Mouse (Mus musculus): ENCODE measurements around the gene Itga9.
A peak's percentile ranks its signal among the peaks of the same experiment; 100 is the strongest.

Itga9 gene

DNA sequence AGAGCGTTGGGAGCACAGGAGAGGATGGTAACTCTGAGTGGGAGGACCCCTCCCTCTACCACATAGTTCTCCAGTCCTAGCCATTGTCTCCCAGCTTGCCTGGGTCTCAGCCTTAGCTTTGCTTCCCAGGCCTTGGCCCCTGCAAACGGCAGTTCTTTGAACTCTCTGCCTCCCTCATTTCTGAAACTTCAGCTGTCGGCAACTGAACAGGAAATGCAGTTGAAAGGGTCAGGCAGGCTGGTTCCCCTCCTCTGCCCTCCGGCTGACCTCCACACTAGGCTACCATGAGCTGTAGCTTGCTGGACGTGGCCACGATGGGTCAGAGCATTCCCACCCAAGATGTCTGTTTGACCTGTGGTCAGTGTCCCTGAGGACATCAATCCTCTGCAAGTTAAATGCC, 48.5 kb downstream of the Itga9 start:
- DNase-seq: no peak

DNA sequence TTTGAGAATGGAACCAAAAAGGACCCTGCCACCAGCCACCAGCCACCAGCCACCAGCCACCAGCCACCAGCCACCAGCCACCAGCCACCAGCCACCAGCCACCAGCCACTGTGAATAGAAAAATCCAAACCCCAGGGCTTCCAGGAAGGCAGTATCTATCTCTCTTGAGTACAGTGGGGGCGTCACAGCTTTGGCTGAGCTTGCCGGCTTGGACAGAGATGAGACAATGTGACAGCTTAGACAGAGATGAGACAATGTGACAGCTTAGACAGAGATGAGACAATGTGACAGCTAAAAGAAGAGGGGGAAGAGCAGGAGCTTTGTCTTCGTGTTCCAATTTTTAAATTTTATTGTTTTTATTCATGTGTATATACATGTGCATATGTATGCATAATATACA, 49.2 kb downstream of the Itga9 start:
- DNase-seq: no peak

DNA sequence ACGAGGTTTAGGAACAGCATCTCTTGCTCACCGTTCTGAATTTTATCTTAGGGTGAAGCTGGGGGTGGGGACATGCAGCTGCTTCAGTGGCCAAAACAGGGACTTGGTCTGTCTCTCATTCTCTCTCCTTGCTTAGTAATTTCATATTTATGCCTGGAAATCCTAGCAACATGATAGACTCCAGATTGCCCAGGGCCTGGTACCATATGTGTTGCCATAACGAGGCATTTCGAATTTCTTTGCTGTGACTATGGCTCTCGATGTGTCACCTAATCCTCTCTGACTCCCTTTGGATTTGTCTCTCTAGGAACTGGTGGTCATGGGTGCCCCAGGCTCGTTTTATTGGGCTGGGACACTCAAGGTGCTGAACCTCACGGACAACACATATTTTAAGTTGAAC, 51.7 kb downstream of the Itga9 start:
- DNase-seq: no peak

DNA sequence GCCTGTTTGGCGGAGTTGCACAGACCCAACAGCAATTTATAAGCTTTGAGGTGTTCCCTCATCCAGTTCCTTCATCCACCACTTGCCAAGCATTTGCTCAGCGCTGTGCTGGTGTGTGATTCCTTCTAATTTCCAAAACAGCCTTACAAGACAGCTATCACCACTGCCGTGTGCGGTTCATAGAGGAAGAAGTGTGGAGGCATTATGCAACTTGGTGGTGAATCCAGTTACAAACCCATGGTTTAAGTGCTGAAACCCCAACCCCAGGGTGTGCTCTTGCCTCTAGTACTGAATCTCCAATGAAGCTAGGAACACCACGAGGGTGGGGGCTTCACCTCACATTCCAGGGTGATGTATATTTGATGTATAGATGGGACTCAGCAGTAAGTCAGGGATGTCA, 53.3 kb downstream of the Itga9 start:
- no peak for DNase-seq

DNA sequence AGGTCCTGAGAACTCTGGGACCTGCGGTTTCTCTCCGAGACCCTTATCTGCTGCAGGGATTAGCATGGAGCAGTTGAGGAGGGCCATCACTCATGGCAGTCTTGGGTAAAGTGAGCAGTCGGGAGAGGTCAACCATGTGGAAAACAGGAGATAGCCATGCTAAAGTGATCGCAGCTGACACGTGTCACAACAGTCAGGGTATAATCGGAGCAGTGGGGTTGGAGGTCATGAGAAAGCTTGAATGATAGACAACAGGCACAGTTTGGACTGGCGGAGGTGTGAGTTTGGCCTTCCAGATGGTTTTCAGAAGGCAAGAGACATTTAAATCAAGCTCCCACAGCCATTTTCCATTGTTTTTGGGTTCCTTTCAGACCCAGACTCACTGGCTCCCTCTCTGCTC, 53.8 kb downstream of the Itga9 start:
- peak; percentile 41 for DNase-seq

DNA sequence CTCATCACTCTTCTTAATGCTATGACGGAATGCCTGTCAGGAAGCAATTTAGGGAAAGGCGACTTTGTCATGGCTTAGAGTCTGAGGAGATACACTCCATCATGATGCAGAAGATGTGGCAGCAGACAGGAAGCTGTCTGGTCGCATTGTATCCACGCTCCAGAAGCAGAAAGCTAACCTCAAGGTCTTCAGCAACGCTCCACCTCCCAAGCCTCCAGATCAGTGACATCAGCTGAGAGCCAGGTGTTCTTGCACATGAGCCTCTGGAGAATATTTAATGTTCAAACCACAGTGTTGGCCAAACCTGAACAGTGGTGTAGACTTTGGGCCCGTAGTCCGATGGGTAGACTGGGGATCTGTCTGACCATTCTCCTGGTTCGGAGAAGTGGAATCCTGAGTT, 55.5 kb downstream of the Itga9 start:
- no peak for DNase-seq

DNA sequence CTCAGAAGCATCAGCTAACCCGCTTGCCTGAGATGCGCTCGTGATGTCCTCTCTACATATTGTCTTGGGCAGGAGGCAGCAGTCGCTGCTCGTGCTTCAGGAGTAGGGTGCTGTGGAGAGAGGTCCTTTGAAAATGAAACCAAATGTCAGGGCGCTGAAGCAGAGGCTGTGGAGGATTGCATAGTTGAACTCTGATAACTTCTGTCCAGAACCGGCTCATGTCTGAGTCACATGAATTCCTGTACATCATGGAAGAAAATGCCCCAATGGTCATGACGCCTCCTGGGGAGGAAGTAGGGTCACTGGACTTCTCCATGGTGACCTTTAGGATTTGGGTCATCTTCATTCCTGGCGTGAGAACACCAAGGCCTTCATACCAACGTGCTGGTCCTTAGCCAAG, 56.0 kb downstream of the Itga9 start:
- no peak for DNase-seq

DNA sequence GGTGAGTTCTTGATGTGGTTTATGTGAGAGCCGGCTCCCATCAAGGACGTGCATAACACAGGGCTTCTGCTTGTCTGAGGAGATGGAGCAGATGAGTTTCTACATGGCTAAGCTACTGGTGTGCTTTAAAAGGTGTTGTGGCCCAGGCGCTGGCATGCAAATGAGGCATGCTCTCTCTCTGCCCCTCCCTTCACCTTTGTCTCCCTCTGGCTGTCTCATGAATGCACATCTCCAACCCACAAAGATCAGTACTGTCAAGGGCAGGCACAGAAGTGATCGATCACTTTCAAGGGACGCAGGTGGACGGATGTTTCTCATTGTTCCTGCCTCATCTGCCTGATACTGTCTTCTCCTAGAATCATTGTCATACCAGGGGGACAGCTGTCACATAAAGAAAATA, 57.4 kb downstream of the Itga9 start:
- no peak for DNase-seq

DNA sequence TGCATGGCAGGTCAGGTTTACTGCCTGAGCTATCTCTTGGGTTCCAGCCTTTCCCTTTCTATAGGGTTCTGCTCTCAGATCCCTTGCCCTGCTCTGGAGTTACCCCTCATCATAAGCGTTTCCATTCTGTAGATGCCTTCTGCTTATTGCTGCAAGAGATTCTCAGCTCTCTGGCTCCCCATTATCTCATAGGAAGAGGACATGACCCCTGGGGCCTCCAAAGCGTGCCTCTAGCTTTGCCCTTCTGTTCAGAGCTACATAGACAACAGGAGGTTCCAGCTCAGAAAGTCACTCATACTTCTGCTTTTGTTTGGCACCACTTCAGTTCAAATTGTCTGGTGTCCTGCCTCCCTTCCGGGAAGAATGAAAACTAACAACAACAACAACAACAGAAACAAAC, 59.6 kb downstream of the Itga9 start:
- DNase-seq: no peak

DNA sequence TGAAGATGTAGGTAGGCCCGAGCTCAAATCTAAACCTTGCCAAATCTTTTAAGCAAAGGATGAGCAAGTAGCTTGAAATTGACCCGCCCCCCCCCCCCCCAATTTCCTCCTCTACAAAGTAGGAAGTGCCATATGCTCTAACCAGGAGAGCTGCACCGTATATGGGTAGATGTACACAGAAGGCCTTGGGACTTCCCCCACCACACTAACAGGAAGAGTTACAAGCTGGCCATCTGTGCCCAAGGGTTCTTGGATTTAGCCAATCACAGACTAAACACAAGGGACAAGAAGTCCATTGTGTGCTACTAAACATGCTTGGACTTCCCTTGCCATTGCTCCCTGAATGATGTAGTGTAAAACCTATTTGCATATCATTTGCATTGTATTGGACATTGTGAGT, 63.2 kb downstream of the Itga9 start:
- DNase-seq: no peak

DNA sequence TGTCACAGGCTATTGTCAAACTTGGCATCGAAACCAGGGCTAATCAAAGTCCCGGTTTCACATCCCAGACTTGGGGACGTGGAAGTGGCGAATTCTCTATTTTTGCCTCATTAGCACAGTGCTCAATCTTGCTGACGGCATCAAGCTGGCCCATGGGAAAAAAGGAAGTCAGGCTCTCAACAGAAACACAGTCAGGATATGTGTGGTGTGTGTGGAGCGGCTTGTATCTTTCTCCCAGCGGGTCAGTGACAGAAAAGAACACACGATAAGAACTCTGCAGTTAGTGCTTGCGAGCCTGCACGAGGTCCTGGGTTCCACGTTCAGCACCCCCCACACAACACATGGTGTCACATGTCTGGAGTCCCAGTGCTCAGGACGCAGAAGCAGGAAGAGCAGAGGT, 67.8 kb downstream of the Itga9 start:
- DNase-seq: no peak

DNA sequence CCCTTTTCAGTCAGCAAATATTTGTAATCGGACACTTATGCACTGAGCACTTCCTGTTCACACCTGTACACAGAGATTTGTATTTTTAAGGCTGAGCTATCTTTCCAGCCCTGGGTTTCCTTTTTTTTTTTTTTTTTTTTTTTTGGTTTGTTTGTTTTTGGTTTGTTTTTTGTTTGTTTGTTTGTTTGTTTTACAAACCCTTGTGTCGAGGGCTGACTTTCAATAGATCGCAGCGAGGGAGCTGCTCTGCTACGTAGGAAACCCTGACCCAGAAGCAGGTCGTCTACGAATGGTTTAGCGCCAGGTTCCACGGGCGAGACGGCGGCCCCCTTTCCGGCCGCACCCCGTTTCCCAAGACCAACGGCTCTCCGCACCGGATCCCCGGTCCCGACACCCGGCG, 68.3 kb downstream of the Itga9 start:
- no peak for DNase-seq

DNA sequence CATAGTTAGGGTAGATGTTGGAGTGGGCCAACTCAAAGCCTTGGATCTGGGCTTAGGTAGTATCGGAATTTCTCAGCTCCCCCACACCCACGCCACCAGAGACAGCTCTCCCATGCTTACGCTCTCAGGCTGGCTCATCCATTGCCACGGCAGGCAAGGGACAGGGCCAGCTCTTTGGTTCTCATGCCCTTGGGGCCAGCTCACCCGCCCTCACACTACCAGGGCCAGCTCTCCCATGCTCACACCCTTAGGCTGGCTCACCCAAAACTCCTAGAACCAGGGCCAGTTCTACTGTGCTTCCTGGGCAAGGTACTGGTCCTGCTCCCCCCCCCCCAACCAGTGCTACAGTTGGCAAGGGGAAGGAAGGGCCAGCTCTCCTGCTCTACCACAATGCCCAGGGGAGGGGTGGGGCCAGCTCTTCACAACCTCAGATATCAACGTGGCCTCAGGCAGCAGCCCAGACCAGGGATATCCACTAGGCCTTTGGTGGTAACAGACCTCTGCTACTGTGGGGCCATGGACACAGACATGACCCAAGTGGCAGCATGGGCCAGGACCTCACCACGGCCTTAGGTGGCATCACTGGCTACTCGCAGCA, 69.2 kb downstream of the Itga9 start:
- no peak for DNase-seq

DNA sequence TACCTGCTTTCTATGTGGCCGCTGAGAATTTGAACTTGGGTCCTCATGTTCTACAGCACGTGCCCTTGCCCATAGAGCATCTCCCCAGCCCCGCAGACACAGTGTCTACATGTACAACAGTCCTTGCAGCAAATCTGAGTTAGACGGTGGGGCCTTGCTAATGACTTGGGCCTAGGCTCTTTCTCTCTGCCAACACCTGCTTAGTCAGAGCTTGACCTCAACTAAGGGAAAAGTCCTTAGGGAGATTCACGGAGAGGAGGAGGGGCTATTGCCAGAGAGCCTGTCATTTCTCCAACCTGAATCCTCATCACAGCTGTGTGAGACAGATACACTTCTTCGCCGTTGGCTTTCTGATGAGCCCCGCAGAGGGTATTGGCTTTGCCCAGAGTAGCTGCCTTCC, 70.2 kb downstream of the Itga9 start:
- no peak for DNase-seq

DNA sequence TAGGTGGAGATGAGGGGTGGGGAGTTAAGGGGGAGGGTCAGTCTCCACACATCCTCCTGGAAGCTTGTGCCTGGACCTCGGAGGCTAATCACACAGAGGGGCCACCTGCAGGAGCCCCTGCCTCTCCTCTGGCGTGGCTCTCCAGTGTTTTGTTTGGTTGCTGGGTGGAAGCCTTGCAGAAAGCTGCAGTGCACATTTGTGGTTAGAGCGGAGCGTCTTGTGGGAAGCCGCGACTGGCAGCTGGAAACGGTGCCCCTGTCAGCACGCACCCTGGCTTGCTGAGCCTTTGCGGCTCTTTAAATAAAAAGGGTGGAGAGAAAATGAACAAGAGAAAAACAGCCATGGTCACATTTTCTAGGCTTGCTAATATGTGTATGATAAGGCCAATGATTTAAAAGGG, 70.9 kb downstream of the Itga9 start:
- no peak for DNase-seq

DNA sequence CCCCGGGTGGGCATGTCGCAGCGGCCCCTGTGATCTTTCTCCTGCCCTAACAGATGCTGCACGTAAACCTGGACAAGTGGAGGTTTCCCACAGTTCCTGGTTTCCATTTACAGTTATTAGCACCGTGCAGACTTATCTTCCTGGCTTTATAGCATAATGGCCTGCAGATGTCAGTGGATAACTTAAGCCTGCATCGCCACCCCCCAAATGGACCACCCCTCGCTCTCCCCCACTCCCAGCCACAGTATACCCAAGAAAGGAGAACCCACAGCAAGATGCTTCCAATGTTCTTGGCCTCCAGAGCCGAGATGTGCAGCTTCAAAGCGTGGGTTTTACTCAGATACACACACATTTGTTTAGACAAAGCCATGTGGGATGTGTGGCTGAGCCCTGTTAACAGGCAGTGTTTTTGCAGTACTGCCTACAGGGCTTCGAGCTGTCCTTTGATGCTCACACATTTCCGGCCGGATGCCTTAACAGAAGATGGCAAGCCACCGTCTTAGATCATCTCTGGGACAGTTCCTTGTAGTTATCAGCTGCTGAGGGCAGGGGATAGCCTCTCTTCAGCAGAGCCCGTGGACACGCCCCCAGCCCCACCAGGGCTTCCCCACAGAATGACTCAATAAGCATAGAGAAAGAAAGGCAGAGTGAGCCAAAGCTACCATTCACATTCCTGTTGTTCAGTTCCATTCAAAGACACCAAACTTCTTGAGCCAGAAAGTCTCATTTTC, 71.7 kb downstream of the Itga9 start:
- no peak for DNase-seq

DNA sequence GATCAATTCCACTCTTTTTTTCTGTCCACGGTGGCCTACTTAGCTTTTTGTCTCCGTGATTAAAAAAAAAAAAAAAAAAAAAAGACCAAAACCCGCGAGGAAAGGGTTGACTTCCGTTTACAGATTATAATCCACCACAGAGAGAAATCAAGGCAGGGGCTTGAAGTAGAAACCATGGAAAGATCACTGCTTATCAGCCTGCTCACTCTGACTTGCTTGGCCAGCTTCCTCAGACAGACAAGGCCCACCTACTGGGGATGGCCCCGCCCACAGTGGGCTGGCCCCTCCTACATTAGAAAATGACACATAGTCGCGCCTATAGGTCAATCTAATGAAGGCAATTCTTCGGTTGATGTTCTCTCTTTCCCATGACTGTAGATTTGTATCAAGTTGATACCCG, 72.3 kb downstream of the Itga9 start:
- no peak for DNase-seq

DNA sequence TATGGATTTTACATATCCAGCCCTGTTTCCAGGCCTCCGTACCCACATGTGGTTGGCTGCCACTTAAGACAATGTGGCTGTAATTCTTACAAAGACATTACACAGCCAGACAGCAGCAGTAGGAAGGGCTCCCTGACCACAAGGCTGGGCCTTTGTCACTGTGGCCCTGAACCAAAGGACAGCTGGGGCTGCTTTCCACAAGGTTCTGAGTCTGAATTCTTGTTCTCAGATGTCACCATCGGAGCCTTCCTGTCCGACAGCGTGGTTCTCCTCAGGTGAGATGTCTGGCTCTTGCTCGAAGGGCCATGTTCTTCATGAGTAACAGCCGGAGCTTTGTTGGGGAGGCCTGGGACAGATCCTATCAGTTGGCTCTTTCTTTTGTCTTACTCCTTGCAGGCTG, 75.0 kb downstream of the Itga9 start:
- DNase-seq: no peak

DNA sequence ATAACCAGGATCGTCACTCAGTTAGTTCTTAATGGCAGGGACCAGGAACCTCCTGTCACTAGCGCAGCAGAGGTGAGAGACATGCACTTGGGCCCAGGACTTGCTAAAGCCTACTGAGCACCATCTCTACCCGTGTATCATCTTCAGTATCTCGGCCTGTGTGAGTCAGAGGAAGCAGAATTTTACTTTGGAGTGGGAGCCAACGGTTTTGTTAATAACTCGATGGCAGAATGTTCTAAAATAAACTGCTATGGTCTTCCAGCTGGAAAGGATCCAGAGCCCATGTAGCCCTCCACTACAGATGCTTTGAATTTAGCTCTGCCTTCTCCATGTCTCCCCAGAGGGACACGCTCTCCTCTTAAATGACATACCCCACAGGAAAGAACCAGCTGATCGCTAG, 75.7 kb downstream of the Itga9 start:
- DNase-seq: no peak

DNA sequence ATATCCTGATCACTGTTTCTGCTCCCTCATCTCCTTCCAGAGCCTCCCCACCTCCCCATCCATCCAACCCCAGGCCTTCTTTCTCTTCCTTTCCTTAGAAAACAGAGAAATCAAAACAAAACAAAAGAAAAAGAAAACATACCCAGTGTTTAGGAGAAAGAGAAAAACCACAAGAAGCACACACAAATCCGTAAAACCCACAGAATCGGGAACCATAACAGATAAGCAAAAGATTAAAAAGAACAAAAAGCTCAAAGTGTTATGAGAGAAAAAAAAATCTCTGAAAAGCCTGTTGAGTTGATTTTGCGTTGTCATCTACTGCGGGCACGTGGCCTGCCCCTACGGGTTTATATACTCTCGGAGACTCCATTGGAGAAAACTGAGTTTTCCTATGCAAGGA, 77.0 kb downstream of the Itga9 start:
- DNase-seq: no peak

DNA sequence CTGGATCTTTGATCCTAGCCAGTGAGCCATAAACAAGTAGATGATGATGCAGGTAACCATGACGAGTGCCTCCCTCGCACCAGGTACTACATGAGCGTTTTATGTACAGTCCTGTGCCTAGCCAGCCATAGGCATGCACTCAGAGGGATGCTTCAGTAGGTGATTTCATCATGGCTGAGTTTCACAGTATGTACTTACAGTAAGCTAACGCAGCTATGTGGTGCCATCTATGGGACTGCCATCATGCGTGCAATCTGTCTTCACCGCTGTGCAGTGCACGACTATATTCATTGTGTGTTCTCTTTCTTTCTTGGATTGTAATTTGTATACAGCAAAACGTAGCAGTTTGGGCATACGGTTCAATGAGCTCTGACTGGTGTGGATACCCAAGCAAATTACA, 77.9 kb downstream of the Itga9 start:
- DNase-seq: no peak

DNA sequence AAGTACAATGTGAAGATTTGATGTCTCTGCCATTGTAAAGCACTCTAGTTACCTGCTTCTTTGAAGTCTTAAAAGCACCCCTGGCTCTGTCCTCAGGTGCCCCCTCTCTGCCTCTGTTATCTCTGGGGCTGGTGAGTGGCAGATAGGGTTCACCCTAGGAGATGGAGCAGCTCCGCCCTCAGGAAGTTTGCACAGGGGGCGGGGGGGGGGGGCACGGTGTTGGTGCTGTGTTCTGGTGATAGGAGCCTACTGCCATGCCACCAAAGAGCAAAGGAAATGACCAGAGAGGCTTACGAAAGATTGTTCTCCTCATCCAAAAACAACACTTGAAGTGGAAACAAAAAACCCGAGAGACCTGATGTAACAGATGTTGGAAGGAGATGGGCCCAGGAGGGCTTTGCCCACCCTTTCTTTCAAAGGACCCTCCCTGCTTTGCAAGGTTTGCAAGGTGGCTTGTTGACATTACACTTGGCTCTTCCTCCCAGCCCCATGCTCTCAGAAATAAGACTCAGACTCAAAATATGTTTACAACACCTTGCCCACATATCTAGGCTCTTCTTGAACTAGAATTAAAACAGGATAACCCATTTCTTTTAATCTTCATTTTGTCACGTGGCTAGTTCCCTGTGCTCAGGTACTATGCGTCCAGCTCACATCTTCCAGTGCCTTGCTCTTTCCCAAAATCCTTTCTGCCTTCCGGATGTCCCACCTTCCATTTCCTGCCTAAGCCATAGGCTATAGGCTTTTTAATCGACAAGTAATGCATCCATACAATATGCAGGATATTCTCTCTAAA, 79.9 kb downstream of the Itga9 start:
- DNase-seq: no peak

DNA sequence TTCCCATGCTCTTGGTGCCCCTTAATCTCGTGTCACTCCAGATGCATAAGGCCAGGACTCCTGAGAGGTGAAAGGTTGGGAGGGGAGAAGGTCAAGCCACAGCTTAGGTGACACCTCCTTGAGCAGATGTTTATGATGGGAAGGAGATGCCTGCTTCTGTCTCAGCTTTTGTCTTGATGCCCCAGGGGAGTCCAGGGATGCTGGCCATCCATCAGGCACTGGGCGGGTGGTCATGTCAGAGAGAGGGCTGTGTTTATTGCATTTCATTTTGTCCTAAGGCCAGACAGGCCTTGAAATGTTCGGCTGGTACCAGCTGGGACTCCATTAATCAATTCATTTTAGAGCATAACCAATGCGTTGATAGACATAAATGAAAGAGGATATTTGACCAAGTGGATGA, 81.8 kb downstream of the Itga9 start:
- DNase-seq: no peak

DNA sequence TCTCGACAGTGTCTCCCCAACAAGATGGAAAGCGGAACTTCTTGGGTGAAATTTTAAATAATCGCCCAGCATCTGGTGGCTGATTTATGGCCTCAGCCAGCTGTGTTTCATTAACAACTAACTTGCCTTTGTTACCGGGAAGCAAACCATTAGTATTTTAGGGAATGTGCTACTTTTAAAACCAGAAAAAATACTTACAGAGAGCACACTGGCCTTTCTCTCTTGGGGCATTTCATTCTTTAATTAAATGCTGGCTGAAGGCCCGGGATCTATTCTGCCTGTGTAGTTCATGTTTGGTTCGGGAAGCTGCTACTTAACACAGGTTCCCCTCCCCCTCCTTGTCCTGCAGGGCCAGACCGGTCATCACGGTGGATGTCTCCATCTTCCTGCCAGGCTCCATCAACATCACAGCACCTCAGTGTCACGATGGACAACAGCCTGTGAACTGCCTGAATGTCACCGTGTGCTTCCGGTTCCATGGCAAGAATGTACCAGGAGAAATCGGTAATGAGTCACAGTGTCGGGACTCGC, 82.5 kb downstream of the Itga9 start:
- DNase-seq: no peak
